Mouse (Mus musculus) heart, embryonic 15.5 days (tissue): ENCODE measurements around the gene Prkar1a. TPM values are rescaled to one million over a fixed set of nuclear protein-coding genes. Genes with fewer than 3 reads are reported as not detected.
"Not testable (repeated sequence)": the region's sequence is repeated elsewhere in the genome, so short reads cannot be mapped to it uniquely, and the experiment has no call there.

ENCODE experiments used
- ATAC-seq: fragments of 200-750 bp; cut with Nextera tagmentation; replicated peaks from 2 replicates; pipeline ENCODE4 v1.8.0; 2017; ENCODE audit warnings: low read depth, moderate TSS enrichment; ENCODE audit not compliant: insufficient number of reproducible peaks, insufficient read depth, low FRiP score
- H3K27ac ChIP-seq: fragments of 300-500 bp; sonication (generic); 2 replicates; pipeline ENCODE4 v1.5.1; 2015; ENCODE audit warnings: mild to moderate bottlenecking, inconsistent platforms
- H3K27me3 ChIP-seq: fragments of 300-500 bp; sonication (generic); 2 replicates; pipeline ENCODE4 v1.6.1; 2015; ENCODE audit warnings: inconsistent platforms
- H3K36me3 ChIP-seq: fragments of 300-500 bp; sonication (generic); 2 replicates; pipeline ENCODE4 v1.6.1; 2015; ENCODE audit warnings: mild to moderate bottlenecking, inconsistent platforms
- H3K4me1 ChIP-seq: fragments of 300-500 bp; sonication (generic); replicated peaks from 2 replicates; pipeline ENCODE4 v1.6.1; 2015; ENCODE audit warnings: inconsistent platforms
- H3K4me2 ChIP-seq: fragments of 300-500 bp; sonication (generic); 2 replicates; pipeline ENCODE4 v1.6.1; 2015; ENCODE audit warnings: inconsistent platforms, mild to moderate bottlenecking, moderate library complexity
- H3K4me3 ChIP-seq: fragments of 300-500 bp; sonication (generic); 2 replicates; pipeline ENCODE4 v1.5.1; 2015; ENCODE audit warnings: mild to moderate bottlenecking, inconsistent platforms
- H3K9ac ChIP-seq: fragments of 300-500 bp; sonication (generic); 2 replicates; pipeline ENCODE4 v1.6.1; 2015; ENCODE audit warnings: mild to moderate bottlenecking, inconsistent platforms
- H3K9me3 ChIP-seq: fragments of 300-500 bp; sonication (generic); replicated peaks from 2 replicates; pipeline ENCODE4 v1.6.1; 2016; ENCODE audit warnings: inconsistent platforms
- WGBS: fragments of 180-500 bp; shearing (Covaris S2); methylation state at CpG from one replicate; pipeline ENCODE4 v1.1.7; 2015; ENCODE audit warnings: mixed read lengths; 5-methylcytosine and 5-hydroxymethylcytosine counted together
- polyA plus RNA-seq: library from polyadenylated mRNA; unstranded; fragments of >200 nt; fragmentation: Nextera tagmentation; extraction: Ambion mirVana; gene quantifications from 2 replicates; pipeline ENCODE4 v1.2.1, GENCODE M21; 2015

Prkar1a gene
- polyA plus RNA-seq, 1 experiment from 2014 or later: 426 TPM

GRCm38 (mm10) chr11:109619055-109619454 lies 30.1 kb upstream of the Prkar1a start:
- not testable (repeated sequence) for H3K9ac ChIP-seq, H3K27me3 ChIP-seq, H3K36me3 ChIP-seq, H3K9me3 ChIP-seq, ATAC-seq, H3K4me2 ChIP-seq, H3K4me3 ChIP-seq, H3K27ac ChIP-seq
- 30% methylated on average over 8 of the region's 8 CpGs for WGBS
- peaks cover 36% of the 10 kb centered on the region for H3K4me1 ChIP-seq

- Histone ChIP-seq H3K27me3 (no peaks in the 10 kb centered on the region), H3K4me2 (no peak overlapping the region), H3K9ac (no peak overlapping the region), H3K27ac (no peak overlapping the region), H3K4me1 (peaks cover 37% of the 10 kb centered on the region), H3K36me3 (no peaks in the 10 kb centered on the region), H3K9me3 (no peaks in the 10 kb centered on the region), H3K4me3 (no peak overlapping the region)
- WGBS: 76% methylated on average over 6 of the region's 6 CpGs
- no peak for ATAC-seq
Observed at GRCm38 (mm10) chr11:109620356-109620755, 28.8 kb upstream of the Prkar1a start.

GRCm38 (mm10) chr11:109621183-109621582 lies 28.0 kb upstream of the Prkar1a start:
- no peaks in the 10 kb centered on the region for H3K9me3 ChIP-seq
- H3K27ac ChIP-seq: peak overlapping the region; percentile 89; the same call in 1 of the 2 replicates
- no peaks in the 10 kb centered on the region for H3K36me3 ChIP-seq
- H3K27me3 ChIP-seq: no peaks in the 10 kb centered on the region
- H3K4me2 ChIP-seq: no peak overlapping the region
- H3K4me1 ChIP-seq: peaks cover 37% of the 10 kb centered on the region
- H3K9ac ChIP-seq: no peak overlapping the region
- H3K4me3 ChIP-seq: no peak overlapping the region
- 9% methylated on average over 2 of the region's 2 CpGs for WGBS
- no peak for ATAC-seq

GRCm38 (mm10) chr11:109622518-109623037 lies 26.6 kb upstream of the Prkar1a start:
- peaks cover 29% of the 10 kb centered on the region for H3K4me1 ChIP-seq
- no peaks in the 10 kb centered on the region for H3K9me3 ChIP-seq
- no peaks in the 10 kb centered on the region for H3K27me3 ChIP-seq

GRCm38 (mm10) chr11:109623238-109623637 lies 26.0 kb upstream of the Prkar1a start:
- H3K4me2 ChIP-seq: peak overlapping the region; percentile 61
- 54% methylated on average over 7 of the region's 7 CpGs for WGBS

More at GRCm38 (mm10) chr11:109622518-109623037, 26.6 kb upstream of the Prkar1a start:
- peak overlapping the region; percentile 30 for H3K4me3 ChIP-seq
- ATAC-seq: peak; percentile 84
- peak overlapping the region; percentile 61 for H3K4me2 ChIP-seq
- H3K9ac ChIP-seq: peak overlapping the region; percentile 40; the same call in 1 of the 2 replicates
- no peaks in the 10 kb centered on the region for H3K36me3 ChIP-seq
- H3K27ac ChIP-seq: peak overlapping the region; percentile 89
- WGBS: 2% methylated on average over 15 of the region's 15 CpGs

GRCm38 (mm10) chr11:109627648-109628047 lies 21.6 kb upstream of the Prkar1a start:
- ATAC-seq: no peak
- Histone ChIP-seq H3K4me3 (no peak overlapping the region), H3K4me2 (no peak overlapping the region), H3K27me3 (no peaks in the 10 kb centered on the region), H3K4me1 (peaks cover 28% of the 10 kb centered on the region), H3K27ac (peak overlapping the region; percentile 54; the same call in 1 of the 2 replicates), H3K9me3 (no peaks in the 10 kb centered on the region), H3K9ac (no peak overlapping the region), H3K36me3 (no peaks in the 10 kb centered on the region)
- 97% methylated on average over 4 of the region's 4 CpGs for WGBS

More at GRCm38 (mm10) chr11:109623238-109623637, 26.0 kb upstream of the Prkar1a start:
- Histone ChIP-seq H3K9ac (no peak overlapping the region), H3K9me3 (no peaks in the 10 kb centered on the region), H3K27ac (peak overlapping the region; percentile 89), H3K4me3 (no peak overlapping the region), H3K36me3 (no peaks in the 10 kb centered on the region), H3K4me1 (peaks cover 31% of the 10 kb centered on the region), H3K27me3 (no peaks in the 10 kb centered on the region)
- no peak for ATAC-seq

GRCm38 (mm10) chr11:109628099-109628498 lies 21.1 kb upstream of the Prkar1a start:
- peaks cover 25% of the 10 kb centered on the region for H3K4me1 ChIP-seq
- 80% methylated on average over 3 of the region's 3 CpGs for WGBS
- H3K4me3 ChIP-seq: no peak overlapping the region
- no peaks in the 10 kb centered on the region for H3K27me3 ChIP-seq
- ATAC-seq: no peak
- H3K4me2 ChIP-seq: no peak overlapping the region
- H3K9ac ChIP-seq: no peak overlapping the region
- no peaks in the 10 kb centered on the region for H3K9me3 ChIP-seq
- no peaks in the 10 kb centered on the region for H3K36me3 ChIP-seq
- peak overlapping the region; percentile 54 for H3K27ac ChIP-seq

GRCm38 (mm10) chr11:109629021-109629521 lies 20.1 kb upstream of the Prkar1a start:
- Histone ChIP-seq H3K4me1 (peaks cover 15% of the 10 kb centered on the region), H3K36me3 (no peaks in the 10 kb centered on the region), H3K27me3 (no peaks in the 10 kb centered on the region), H3K4me2 (peak overlapping the region; percentile 43), H3K9me3 (no peaks in the 10 kb centered on the region), H3K4me3 (no peak overlapping the region), H3K27ac (peak overlapping the region; percentile 87), H3K9ac (no peak overlapping the region)
- 12% methylated on average over 10 of the region's 10 CpGs for WGBS
- peak; percentile 90 for ATAC-seq

- WGBS: 64% methylated on average over 9 of the region's 9 CpGs
- H3K4me2 ChIP-seq: no peak overlapping the region
- H3K9ac ChIP-seq: no peak overlapping the region
- peaks cover 5% of the 10 kb centered on the region for H3K4me1 ChIP-seq
- no peaks in the 10 kb centered on the region for H3K36me3 ChIP-seq
- no peak overlapping the region for H3K4me3 ChIP-seq
- no peak for ATAC-seq
- no peak overlapping the region for H3K27ac ChIP-seq
- H3K9me3 ChIP-seq: no peaks in the 10 kb centered on the region
- no peaks in the 10 kb centered on the region for H3K27me3 ChIP-seq
Observed at GRCm38 (mm10) chr11:109634928-109635327, 14.3 kb upstream of the Prkar1a start.

GRCm38 (mm10) chr11:109635871-109636395 lies 13.3 kb upstream of the Prkar1a start:
- Histone ChIP-seq H3K27me3 (no peaks in the 10 kb centered on the region), H3K27ac (no peak overlapping the region), H3K4me2 (no peak overlapping the region), H3K4me3 (no peak overlapping the region), H3K9me3 (no peaks in the 10 kb centered on the region), H3K4me1 (peaks cover 6% of the 10 kb centered on the region), H3K9ac (no peak overlapping the region), H3K36me3 (no peaks in the 10 kb centered on the region)
- ATAC-seq: no peak
- 56% methylated on average over 6 of the region's 6 CpGs for WGBS

- Histone ChIP-seq H3K4me2 (no peak overlapping the region), H3K27ac (peak overlapping the region; percentile 77), H3K4me3 (no peak overlapping the region), H3K27me3 (no peaks in the 10 kb centered on the region), H3K4me1 (peaks cover 17% of the 10 kb centered on the region), H3K9ac (no peak overlapping the region), H3K9me3 (no peaks in the 10 kb centered on the region), H3K36me3 (no peaks in the 10 kb centered on the region)
- WGBS: 29% methylated on average over 5 of the region's 5 CpGs
- ATAC-seq: peak; percentile 76
Observed at GRCm38 (mm10) chr11:109641498-109642222, 7.5 kb upstream of the Prkar1a start.
